Mouse (Mus musculus) liver, embryonic 13.5 days (tissue): ENCODE results near the gene Dll4. TPM values are rescaled to one million over a fixed set of nuclear protein-coding genes. Genes with fewer than 3 reads are reported as not detected.
A peak's percentile ranks its signal among the peaks of the same experiment; 100 is the strongest.

Experiments used
- ATAC-seq: fragments of 200-750 bp; cut with Nextera tagmentation; 2 replicates; pipeline ENCODE4 v1.8.0; 2017; ENCODE audit warnings: low read depth, mild to moderate bottlenecking, moderate number of reproducible peaks, moderate library complexity
- DNase-seq: peaks from one replicate; pipeline ENCODE4 v3.0.0; 2022
- H3K27ac ChIP-seq: fragments of 300-500 bp; sonication (generic); 2 replicates; pipeline ENCODE4 v1.5.1; 2015; ENCODE audit warnings: moderate library complexity, mild to moderate bottlenecking, inconsistent platforms
- H3K27me3 ChIP-seq: fragments of 300-500 bp; sonication (generic); 2 replicates; pipeline ENCODE4 v1.6.1; 2015; ENCODE audit warnings: mild to moderate bottlenecking, inconsistent platforms
- H3K36me3 ChIP-seq: fragments of 300-500 bp; sonication (generic); 2 replicates; pipeline ENCODE4 v1.6.1; 2015; ENCODE audit warnings: mild to moderate bottlenecking, inconsistent platforms
- H3K4me1 ChIP-seq: fragments of 300-500 bp; sonication (generic); replicated peaks from 2 replicates; pipeline ENCODE4 v1.6.1; 2015; ENCODE audit warnings: inconsistent platforms
- H3K4me2 ChIP-seq: fragments of 300-500 bp; sonication (generic); 2 replicates; pipeline ENCODE4 v1.6.1; 2015; ENCODE audit warnings: inconsistent platforms, mild to moderate bottlenecking, moderate library complexity
- H3K4me3 ChIP-seq: fragments of 300-500 bp; sonication (generic); replicated peaks from 2 replicates; pipeline ENCODE4 v1.5.1; 2015; ENCODE audit warnings: mild to moderate bottlenecking, inconsistent platforms
- H3K9ac ChIP-seq: fragments of 300-500 bp; sonication (generic); 2 replicates; pipeline ENCODE4 v1.6.1; 2015; ENCODE audit warnings: mild to moderate bottlenecking, inconsistent platforms
- H3K9me3 ChIP-seq: fragments of 300-500 bp; sonication (generic); replicated peaks from 2 replicates; pipeline ENCODE4 v1.6.1; 2016; ENCODE audit warnings: inconsistent platforms
- WGBS: fragments of 180-500 bp; shearing (Covaris S2); methylation state at CpG from one replicate; pipeline ENCODE4 v1.1.7; 2015; ENCODE audit not compliant: insufficient replicate concordance; 5-methylcytosine and 5-hydroxymethylcytosine counted together
- polyA plus RNA-seq: library from polyadenylated mRNA; unstranded; fragments of >200 nt; fragmentation: Nextera tagmentation; extraction: Ambion mirVana; gene quantifications from 2 replicates; pipeline ENCODE4 v1.2.1, GENCODE M21; 2015

Gene Dll4
- polyA plus RNA-seq, 1 experiment from 2014 or later, result 1.9 TPM

DNA sequence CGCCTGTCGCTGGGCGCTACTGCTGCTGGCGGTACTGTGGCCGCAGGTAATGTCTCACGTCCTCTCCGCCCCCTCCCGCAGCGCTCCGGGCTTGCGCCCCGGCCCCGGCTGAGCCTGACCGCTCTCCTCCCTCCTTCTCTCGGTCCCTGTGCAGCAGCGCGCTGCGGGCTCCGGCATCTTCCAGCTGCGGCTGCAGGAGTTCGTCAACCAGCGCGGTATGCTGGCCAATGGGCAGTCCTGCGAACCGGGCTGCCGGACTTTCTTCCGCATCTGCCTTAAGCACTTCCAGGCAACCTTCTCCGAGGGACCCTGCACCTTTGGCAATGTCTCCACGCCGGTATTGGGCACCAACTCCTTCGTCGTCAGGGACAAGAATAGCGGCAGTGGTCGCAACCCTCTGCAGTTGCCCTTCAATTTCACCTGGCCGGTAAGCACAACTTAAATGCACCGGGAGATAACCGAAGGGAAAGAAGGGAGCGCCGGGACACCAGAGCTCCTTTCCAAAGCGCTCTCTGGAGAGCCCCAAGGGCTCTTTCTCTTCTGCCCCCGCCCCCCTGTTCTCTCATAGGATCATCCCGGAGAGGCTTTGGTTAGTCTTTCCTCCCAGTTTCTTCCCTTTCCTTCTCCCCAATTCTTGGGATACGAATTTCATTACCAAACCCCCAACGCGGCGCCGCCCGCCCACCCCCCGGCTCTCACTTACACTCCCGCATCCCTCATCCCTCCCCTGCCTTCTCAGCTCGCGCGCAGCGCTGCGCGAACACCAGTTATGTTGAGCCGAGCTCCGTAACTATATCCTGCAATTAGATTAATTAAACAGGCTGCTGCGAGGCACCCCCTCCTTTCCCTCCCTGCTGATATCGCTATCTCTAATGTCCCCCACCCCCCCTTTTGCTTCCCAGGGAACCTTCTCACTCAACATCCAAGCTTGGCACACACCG is 847 bp downstream of the Dll4 start:
- under 1% methylated on average over 61 of the region's 61 CpGs for WGBS
- H3K27ac ChIP-seq, result no peak overlapping the region
- ATAC-seq (no peak), DNase-seq (no peak)
- H3K4me3 ChIP-seq, result peak overlapping the region; percentile 52
- peaks cover 100% of the 10 kb centered on the region for H3K27me3 ChIP-seq
- peak overlapping the region; percentile 62 for H3K4me2 ChIP-seq
- H3K9ac ChIP-seq, result peak overlapping the region; percentile 47
- H3K36me3 ChIP-seq, result no peaks in the 10 kb centered on the region
- H3K4me1 ChIP-seq, result peaks cover 65% of the 10 kb centered on the region
- no peaks in the 10 kb centered on the region for H3K9me3 ChIP-seq

- Histone ChIP-seq H3K4me2 (peak overlapping the region; percentile 62), H3K4me3 (peak overlapping the region; percentile 52), H3K4me1 (peaks cover 58% of the 10 kb centered on the region), H3K9me3 (no peaks in the 10 kb centered on the region), H3K9ac (peak overlapping the region; percentile 47; the same call in 1 of the 2 replicates), H3K36me3 (no peaks in the 10 kb centered on the region), H3K27me3 (peaks cover 100% of the 10 kb centered on the region), H3K27ac (no peak overlapping the region)
- DNase-seq (no peak), ATAC-seq (no peak)
- WGBS, result under 1% methylated on average over 30 of the region's 30 CpGs
Measured at GRCm38 (mm10) chr2:119327102-119327480, 1.5 kb downstream of the Dll4 start.

- no peak for DNase-seq
- peak overlapping the region; percentile 62 for H3K4me2 ChIP-seq
- H3K4me1 ChIP-seq, result peaks cover 49% of the 10 kb centered on the region
- H3K27me3 ChIP-seq, result peaks cover 97% of the 10 kb centered on the region
- no peaks in the 10 kb centered on the region for H3K9me3 ChIP-seq
- 36% methylated on average over 11 of the region's 11 CpGs for WGBS
- H3K9ac ChIP-seq, result no peak overlapping the region
- no peak overlapping the region for H3K27ac ChIP-seq
- no peaks in the 10 kb centered on the region for H3K36me3 ChIP-seq
- ATAC-seq, result no peak
- H3K4me3 ChIP-seq, result peak overlapping the region; percentile 16; the same call in 1 of the 2 replicates
Measured at GRCm38 (mm10) chr2:119327942-119328526, 2.5 kb downstream of the Dll4 start.

DNA sequence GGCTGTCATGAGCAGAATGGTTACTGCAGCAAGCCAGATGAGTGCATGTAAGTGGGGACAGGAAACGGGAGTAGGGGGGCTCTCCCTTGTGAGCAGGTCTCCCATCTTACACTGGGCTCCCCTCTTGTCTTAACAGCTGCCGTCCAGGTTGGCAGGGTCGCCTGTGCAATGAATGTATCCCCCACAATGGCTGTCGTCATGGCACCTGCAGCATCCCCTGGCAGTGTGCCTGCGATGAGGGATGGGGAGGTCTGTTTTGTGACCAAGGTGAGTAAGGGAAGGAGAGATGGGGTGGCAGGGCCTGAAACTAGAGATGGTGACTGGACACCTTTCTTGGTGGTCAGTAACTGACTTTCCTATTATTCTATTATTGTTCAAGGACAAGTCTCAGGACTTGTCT is 3.0 kb downstream of the Dll4 start:
- Histone ChIP-seq H3K27me3 (peaks cover 92% of the 10 kb centered on the region), H3K4me2 (peak overlapping the region; percentile 62; the same call in 1 of the 2 replicates), H3K4me1 (peaks cover 44% of the 10 kb centered on the region), H3K36me3 (no peaks in the 10 kb centered on the region), H3K9ac (no peak overlapping the region), H3K27ac (no peak overlapping the region), H3K9me3 (no peaks in the 10 kb centered on the region), H3K4me3 (no peak overlapping the region)
- ATAC-seq (no peak), DNase-seq (no peak)
- WGBS, result 54% methylated on average over 5 of the region's 5 CpGs

DNA sequence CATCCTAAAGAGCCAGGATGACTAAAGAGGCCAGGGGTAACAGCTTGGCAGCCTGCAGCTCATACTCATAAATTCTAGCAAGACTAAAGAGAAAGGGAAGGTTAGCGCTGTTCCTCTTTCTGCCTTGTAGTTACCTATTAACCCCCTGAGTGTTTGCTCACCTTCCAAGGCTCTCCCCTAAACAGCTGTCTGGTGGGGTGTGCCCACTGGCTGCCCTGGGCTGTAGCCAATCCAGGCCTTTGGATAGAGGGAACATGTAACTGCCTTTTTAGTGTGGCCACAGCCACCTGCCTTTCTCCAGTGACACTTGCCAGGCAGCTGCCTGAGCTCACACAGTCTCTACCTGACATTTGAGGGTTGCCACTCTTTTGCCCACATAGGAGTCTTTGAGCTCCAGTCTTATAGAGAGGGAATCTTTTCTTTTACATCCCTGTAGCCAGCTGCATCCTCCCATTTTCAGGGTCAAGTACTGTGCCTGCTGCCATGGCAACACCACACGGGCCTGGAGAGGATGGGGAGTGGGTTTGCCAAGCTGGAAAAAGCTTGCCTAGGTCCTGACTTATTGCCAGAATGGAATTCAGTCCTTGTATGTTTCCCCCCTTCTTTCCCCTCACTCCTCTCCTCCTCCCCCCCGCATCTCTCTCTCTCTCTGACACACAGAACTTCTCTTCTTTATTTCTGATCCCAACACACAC is 3.7 kb downstream of the Dll4 start:
- H3K4me3 ChIP-seq, result no peak overlapping the region
- ATAC-seq (no peak), DNase-seq (no peak)
- H3K4me2 ChIP-seq, result no peak overlapping the region
- H3K9me3 ChIP-seq, result no peaks in the 10 kb centered on the region
- H3K9ac ChIP-seq, result no peak overlapping the region
- WGBS, result 57% methylated on average over 3 of the region's 3 CpGs
- H3K27ac ChIP-seq, result no peak overlapping the region
- H3K27me3 ChIP-seq, result peaks cover 92% of the 10 kb centered on the region
- H3K36me3 ChIP-seq, result no peaks in the 10 kb centered on the region
- H3K4me1 ChIP-seq, result peaks cover 38% of the 10 kb centered on the region

GRCm38 (mm10) chr2:119330795-119331194 is 5.2 kb downstream of the Dll4 start:
- Histone ChIP-seq H3K36me3 (no peaks in the 10 kb centered on the region), H3K9ac (no peak overlapping the region), H3K9me3 (no peaks in the 10 kb centered on the region), H3K4me2 (0 out of 2 replicates have a peak overlapping the region, but pooled peaks have one; percentile 4), H3K27me3 (peaks cover 88% of the 10 kb centered on the region), H3K4me3 (no peak overlapping the region), H3K27ac (no peak overlapping the region), H3K4me1 (peaks cover 23% of the 10 kb centered on the region)
- ATAC-seq, result no peak
- WGBS, result 83% methylated on average over 8 of the region's 8 CpGs
- no peak for DNase-seq

DNA sequence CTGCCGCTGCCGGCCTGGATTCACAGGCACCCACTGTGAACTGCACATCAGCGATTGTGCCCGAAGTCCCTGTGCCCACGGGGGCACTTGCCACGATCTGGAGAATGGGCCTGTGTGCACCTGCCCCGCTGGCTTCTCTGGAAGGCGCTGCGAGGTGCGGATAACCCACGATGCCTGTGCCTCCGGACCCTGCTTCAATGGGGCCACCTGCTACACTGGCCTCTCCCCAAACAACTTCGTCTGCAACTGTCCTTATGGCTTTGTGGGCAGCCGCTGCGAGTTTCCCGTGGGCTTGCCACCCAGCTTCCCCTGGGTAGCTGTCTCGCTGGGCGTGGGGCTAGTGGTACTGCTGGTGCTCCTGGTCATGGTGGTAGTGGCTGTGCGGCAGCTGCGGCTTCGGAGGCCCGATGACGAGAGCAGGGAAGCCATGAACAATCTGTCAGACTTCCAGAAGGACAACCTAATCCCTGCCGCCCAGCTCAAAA is 6.6 kb downstream of the Dll4 start:
- WGBS, result 71% methylated on average over 24 of the region's 24 CpGs
- Histone ChIP-seq H3K27ac (no peak overlapping the region), H3K9me3 (no peaks in the 10 kb centered on the region), H3K4me3 (no peak overlapping the region), H3K9ac (no peak overlapping the region), H3K4me1 (peaks cover 17% of the 10 kb centered on the region), H3K27me3 (peaks cover 87% of the 10 kb centered on the region), H3K4me2 (no peak overlapping the region), H3K36me3 (no peaks in the 10 kb centered on the region)
- ATAC-seq (no peak), DNase-seq (no peak)

GRCm38 (mm10) chr2:119334135-119334534 is 8.6 kb downstream of the Dll4 start:
- Histone ChIP-seq H3K4me2 (no peak overlapping the region), H3K9me3 (no peaks in the 10 kb centered on the region), H3K4me3 (no peak overlapping the region), H3K36me3 (no peaks in the 10 kb centered on the region), H3K4me1 (peaks cover 23% of the 10 kb centered on the region), H3K9ac (no peak overlapping the region), H3K27ac (no peak overlapping the region), H3K27me3 (peaks cover 73% of the 10 kb centered on the region)
- 61% methylated on average over 1 of the region's 1 CpGs for WGBS
- ATAC-seq, result no peak
- no peak for DNase-seq

DNA sequence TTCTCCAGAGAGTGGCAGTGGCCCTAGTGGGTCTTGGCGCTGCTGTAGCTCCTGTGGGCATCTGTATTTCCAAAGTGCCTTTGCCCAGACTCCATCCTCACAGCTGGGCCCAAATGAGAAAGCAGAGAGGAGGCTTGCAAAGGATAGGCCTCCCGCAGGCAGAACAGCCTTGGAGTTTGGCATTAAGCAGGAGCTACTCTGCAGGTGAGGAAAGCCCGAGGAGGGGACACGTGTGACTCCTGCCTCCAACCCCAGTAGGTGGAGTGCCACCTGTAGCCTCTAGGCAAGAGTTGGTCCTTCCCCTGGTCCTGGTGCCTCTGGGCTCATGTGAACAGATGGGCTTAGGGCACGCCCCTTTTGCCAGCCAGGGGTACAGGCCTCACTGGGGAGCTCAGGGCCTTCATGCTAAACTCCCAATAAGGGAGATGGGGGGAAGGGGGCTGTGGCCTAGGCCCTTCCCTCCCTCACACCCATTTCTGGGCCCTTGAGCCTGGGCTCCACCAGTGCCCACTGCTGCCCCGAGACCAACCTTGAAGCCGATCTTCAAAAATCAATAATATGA is 9.5 kb downstream of the Dll4 start:
- DNase-seq (no peak), ATAC-seq (no peak)
- H3K4me3 ChIP-seq, result no peak overlapping the region
- H3K36me3 ChIP-seq, result no peaks in the 10 kb centered on the region
- WGBS, result 72% methylated on average over 7 of the region's 7 CpGs
- no peaks in the 10 kb centered on the region for H3K9me3 ChIP-seq
- H3K4me2 ChIP-seq, result no peak overlapping the region
- H3K4me1 ChIP-seq, result peaks cover 23% of the 10 kb centered on the region
- peaks cover 64% of the 10 kb centered on the region for H3K27me3 ChIP-seq
- no peak overlapping the region for H3K9ac ChIP-seq
- H3K27ac ChIP-seq, result no peak overlapping the region

DNA sequence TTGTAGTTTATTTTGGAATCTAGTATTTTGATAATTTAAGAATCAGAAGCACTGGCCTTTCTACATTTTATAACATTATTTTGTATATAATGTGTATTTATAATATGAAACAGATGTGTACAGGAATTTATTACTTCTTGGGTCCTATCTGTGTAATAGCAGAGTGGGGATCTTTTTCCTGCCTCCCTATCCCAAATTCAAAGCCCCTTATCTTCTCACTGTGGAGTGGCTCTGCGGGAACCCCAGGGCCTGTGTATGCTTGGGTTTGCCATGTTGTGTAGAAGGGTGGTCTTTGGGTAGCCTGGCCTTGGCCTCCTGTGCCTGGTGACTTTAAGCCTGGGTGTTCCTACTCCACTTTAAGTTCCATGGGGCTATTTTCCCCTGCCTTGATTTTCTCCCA is 10.0 kb downstream of the Dll4 start:
- no peak overlapping the region for H3K9ac ChIP-seq
- no peak overlapping the region for H3K4me3 ChIP-seq
- H3K9me3 ChIP-seq, result no peaks in the 10 kb centered on the region
- WGBS, result 70% methylated on average over 1 of the region's 1 CpGs
- H3K27ac ChIP-seq, result no peak overlapping the region
- DNase-seq, result no peak
- no peak overlapping the region for H3K4me2 ChIP-seq
- H3K36me3 ChIP-seq, result no peaks in the 10 kb centered on the region
- no peak for ATAC-seq
- H3K4me1 ChIP-seq, result peaks cover 19% of the 10 kb centered on the region
- H3K27me3 ChIP-seq, result peaks cover 59% of the 10 kb centered on the region

- Histone ChIP-seq H3K27ac (no peak overlapping the region), H3K9me3 (no peaks in the 10 kb centered on the region), H3K36me3 (no peaks in the 10 kb centered on the region), H3K27me3 (peaks cover 54% of the 10 kb centered on the region), H3K4me3 (no peak overlapping the region), H3K4me1 (peaks cover 19% of the 10 kb centered on the region), H3K9ac (no peak overlapping the region), H3K4me2 (no peak overlapping the region)
- DNase-seq, result no peak
- no peak for ATAC-seq
- 23% methylated on average over 2 of the region's 2 CpGs for WGBS
Measured at GRCm38 (mm10) chr2:119336002-119336401, 10.4 kb downstream of the Dll4 start.
